Comparison of ENCODE assay signal across 15 mouse cellular contexts in genomic region chr11:75210093-75210492, GRCm38 (mm10). TPM values are rescaled to one million over a fixed set of nuclear protein-coding genes. Genes with fewer than 3 reads are reported as not detected.
DNase-seq lines count a peak whose midpoint lies in the region; ATAC-seq lines count a peak whose summit lies in the region.
"Had no signal": no experiment of that assay in that cellular context is flagged by ENCODE, and none has a peak within 500 bp of the region (broad histone marks: within the 10 kb centered on the region; RNA-seq: fewer than 3 reads in every experiment).

No protein-coding gene starts in this region.

- WGBS in heart, embryonic 13.5 days, result 67% methylated on average over 4 of the region's 4 CpGs
- 60% methylated on average over 4 of the region's 4 CpGs for WGBS in embryonic facial prominence, embryonic 10.5 days
- WGBS in liver, embryonic 13.5 days (ENCODE audit: insufficient replicate concordance), result 43% methylated on average over 4 of the region's 4 CpGs
- WGBS in midbrain, embryonic 14.5 days, result 41% methylated on average over 4 of the region's 4 CpGs
- 73% methylated on average over 4 of the region's 4 CpGs for WGBS in intestine, embryonic 16.5 days

- no peak for ATAC-seq in heart, embryonic 13.5 days (ENCODE audit: extremely low read depth, insufficient number of reproducible peaks, low FRiP score, low TSS enrichment)
- peak; percentile 86 for ATAC-seq in liver, embryonic 13.5 days (ENCODE audit: low read depth)
- no peak for ATAC-seq in midbrain, embryonic 14.5 days (ENCODE audit: low FRiP score, low TSS enrichment)
- ATAC-seq in intestine, embryonic 16.5 days, result no peak
- ATAC-seq: activated CD4-positive, CD25-positive, alpha-beta regulatory T cell, adult 4 months; forebrain, postnatal 0 days; lung, postnatal 0 days had no signal

- peak overlapping the region; percentile 30 for H3K27ac ChIP-seq in heart, embryonic 13.5 days (replicated peaks)
- H3K27ac ChIP-seq in embryonic facial prominence, embryonic 10.5 days (replicated peaks), result peak overlapping the region; percentile 8; the same call in 1 of the 2 replicates
- H3K27ac ChIP-seq in liver, embryonic 13.5 days, result peak overlapping the region; percentile 83
- H3K27ac ChIP-seq in midbrain, embryonic 14.5 days (replicated peaks; ENCODE audit: low read depth, low read length), result peak overlapping the region; percentile 82
- H3K27ac ChIP-seq in intestine, embryonic 16.5 days (ENCODE audit: low read length), result no peak overlapping the region
- H3K27ac ChIP-seq: embryonic facial prominence, embryonic 12.5 days; hindbrain, embryonic 13.5 days had no signal

- peak overlapping the region; percentile 47; the same call in 1 of the 2 replicates for H3K9ac ChIP-seq in heart, embryonic 13.5 days
- H3K9ac ChIP-seq in liver, embryonic 13.5 days, result peak overlapping the region; percentile 57
- no peak overlapping the region for H3K9ac ChIP-seq in midbrain, embryonic 14.5 days (replicated peaks; ENCODE audit: low read length)
- H3K9ac ChIP-seq in intestine, embryonic 16.5 days (ENCODE audit: low read depth, low read length), result no peak overlapping the region
- H3K9ac ChIP-seq: embryonic facial prominence, embryonic 12.5 days; forebrain, postnatal 0 days; hindbrain, embryonic 13.5 days had no signal

- intact Hi-C loops in heart, postnatal 36 days (cut with DNase I), result no loop called here

- no peak overlapping the region for H3K4me2 ChIP-seq in heart, embryonic 13.5 days
- peak overlapping the region; percentile 53 for H3K4me2 ChIP-seq in liver, embryonic 13.5 days
- H3K4me2 ChIP-seq in midbrain, embryonic 14.5 days (ENCODE audit: low read length), result peak overlapping the region; percentile 24; the same call in 1 of the 2 replicates
- H3K4me2 ChIP-seq in intestine, embryonic 16.5 days (ENCODE audit: low read depth, low read length), result no peak overlapping the region
- H3K4me2 ChIP-seq: embryonic facial prominence, embryonic 12.5 days; hindbrain, embryonic 13.5 days had no signal

- DNase-seq in heart, postnatal 36 days, result no peak
- no peak for DNase-seq in embryonic facial prominence, embryonic 10.5 days (ENCODE audit: low spot score)
- peak; percentile 56 for DNase-seq in liver, embryonic 13.5 days
- DNase-seq in midbrain, embryonic 14.5 days, result no peak
- DNase-seq in spleen, postnatal 4 days (ENCODE audit: low spot score in 2 of 2), result no peak
- DNase-seq: forebrain, postnatal 0 days; gastrocnemius, postnatal 14 days; kidney, adult 9 months; right cerebral cortex, adult 18-20 months had no signal

- H3K36me3 ChIP-seq in heart, embryonic 13.5 days, result no peaks in the 10 kb centered on the region
- no peaks in the 10 kb centered on the region for H3K36me3 ChIP-seq in embryonic facial prominence, embryonic 10.5 days (replicated peaks)
- H3K36me3 ChIP-seq in liver, embryonic 13.5 days, result no peaks in the 10 kb centered on the region
- no peaks in the 10 kb centered on the region for H3K36me3 ChIP-seq in midbrain, embryonic 14.5 days (ENCODE audit: control insufficient read depth, insufficient read depth, low read length)
- no peaks in the 10 kb centered on the region for H3K36me3 ChIP-seq in intestine, embryonic 16.5 days (ENCODE audit: control insufficient read depth, insufficient read depth, low read length)
- H3K36me3 ChIP-seq: embryonic facial prominence, embryonic 12.5 days; hindbrain, embryonic 13.5 days had no signal

- H3K27me3 ChIP-seq in heart, embryonic 13.5 days (replicated peaks), result 0 out of 2 replicates have a peak, but pooled peaks cover 14% of the 10 kb centered on the region
- peaks cover 41% of the 10 kb centered on the region for H3K27me3 ChIP-seq in embryonic facial prominence, embryonic 10.5 days (replicated peaks; ENCODE audit: low read depth, poor library complexity, severe bottlenecking)
- H3K27me3 ChIP-seq in liver, embryonic 13.5 days, result peaks cover 19% of the 10 kb centered on the region
- H3K27me3 ChIP-seq in midbrain, embryonic 14.5 days (ENCODE audit: control insufficient read depth, insufficient read depth, low read length), result no peaks in the 10 kb centered on the region
- H3K27me3 ChIP-seq in intestine, embryonic 16.5 days (replicated peaks; ENCODE audit: control insufficient read depth, insufficient read depth, low read length), result no peaks in the 10 kb centered on the region

- H3K4me3 ChIP-seq in heart, embryonic 13.5 days, result no peak overlapping the region
- H3K4me3 ChIP-seq in embryonic facial prominence, embryonic 10.5 days, result no peak overlapping the region
- H3K4me3 ChIP-seq in liver, embryonic 13.5 days (replicated peaks), result no peak overlapping the region
- no peak overlapping the region for H3K4me3 ChIP-seq in midbrain, embryonic 14.5 days (replicated peaks; ENCODE audit: low read depth, low read length)
- no peak overlapping the region for H3K4me3 ChIP-seq in intestine, embryonic 16.5 days (ENCODE audit: low read length)
- H3K4me3 ChIP-seq: embryonic facial prominence, embryonic 12.5 days; hindbrain, embryonic 13.5 days had no signal

- no peaks in the 10 kb centered on the region for H3K9me3 ChIP-seq in heart, embryonic 13.5 days
- H3K9me3 ChIP-seq in embryonic facial prominence, embryonic 10.5 days, result no peaks in the 10 kb centered on the region
- no peaks in the 10 kb centered on the region for H3K9me3 ChIP-seq in liver, embryonic 13.5 days (replicated peaks)
- H3K9me3 ChIP-seq in midbrain, embryonic 14.5 days (ENCODE audit: control insufficient read depth, low read length), result no peaks in the 10 kb centered on the region
- H3K9me3 ChIP-seq in intestine, embryonic 16.5 days (ENCODE audit: control insufficient read depth, low read length), result no peaks in the 10 kb centered on the region
- H3K9me3 ChIP-seq: embryonic facial prominence, embryonic 12.5 days; hindbrain, embryonic 13.5 days had no signal

- H3K4me1 ChIP-seq in heart, embryonic 13.5 days, result peaks cover 77% of the 10 kb centered on the region
- H3K4me1 ChIP-seq in embryonic facial prominence, embryonic 10.5 days, result peaks cover 77% of the 10 kb centered on the region
- peaks cover 76% of the 10 kb centered on the region for H3K4me1 ChIP-seq in liver, embryonic 13.5 days (replicated peaks)
- H3K4me1 ChIP-seq in midbrain, embryonic 14.5 days (ENCODE audit: control insufficient read depth, insufficient read depth, low read length), result peaks cover 59% of the 10 kb centered on the region
- peaks cover 23% of the 10 kb centered on the region for H3K4me1 ChIP-seq in intestine, embryonic 16.5 days (ENCODE audit: control insufficient read depth, insufficient read depth, low read length)

RNA-seq across cellular contexts. Expression of gene Rtn4rl1, which starts 16.5 kb away (rescaled TPM):
- 10.2 and 12.4 TPM in 2 replicates for polyA plus RNA-seq in heart, embryonic 13.5 days (2015; fragmentation: Nextera tagmentation; extraction: Ambion mirVana)
- total RNA-seq in heart, postnatal 36 days (2021), result 10 to 100 TPM in 1 of 2 experiments, 1 to 10 TPM in 1; 6.0 to 10.0 TPM
- 1.5 and 2.1 TPM in 2 replicates for polyA plus RNA-seq in embryonic facial prominence, embryonic 10.5 days (2016; fragmentation: Nextera tagmentation; extraction: Ambion mirVana)
- 0.78 and 0.97 TPM in 2 replicates for polyA plus RNA-seq in liver, embryonic 13.5 days (2015; fragmentation: Nextera tagmentation; extraction: Ambion mirVana)
- 16.5 and 17.4 TPM in 2 replicates for polyA plus RNA-seq in midbrain, embryonic 14.5 days (2014; fragmentation: Nextera tagmentation; extraction: Ambion mirVana)
- polyA plus RNA-seq in intestine, embryonic 16.5 days (2015; fragmentation: Nextera tagmentation; extraction: Ambion mirVana), result 1.5 and 1.6 TPM in 2 replicates

RNA-seq across cellular contexts. Expression of gene Dph1, which starts 19.1 kb away (rescaled TPM):
- 19.3 and 21.3 TPM in 2 replicates for polyA plus RNA-seq in heart, embryonic 13.5 days (2015; fragmentation: Nextera tagmentation; extraction: Ambion mirVana)
- total RNA-seq in heart, postnatal 36 days (2021), result 1 to 10 TPM; 9.0 to 9.7 TPM
- polyA plus RNA-seq in embryonic facial prominence, embryonic 10.5 days (2016; fragmentation: Nextera tagmentation; extraction: Ambion mirVana), result 24.9 and 29.2 TPM in 2 replicates
- polyA plus RNA-seq in liver, embryonic 13.5 days (2015; fragmentation: Nextera tagmentation; extraction: Ambion mirVana), result 13.8 and 15.8 TPM in 2 replicates
- 13.7 and 14.8 TPM in 2 replicates for polyA plus RNA-seq in midbrain, embryonic 14.5 days (2014; fragmentation: Nextera tagmentation; extraction: Ambion mirVana)
- polyA plus RNA-seq in intestine, embryonic 16.5 days (2015; fragmentation: Nextera tagmentation; extraction: Ambion mirVana), result 20.3 and 22.7 TPM in 2 replicates

RNA-seq across cellular contexts. Expression of gene Ovca2, which starts 31.5 kb away (rescaled TPM):
- polyA plus RNA-seq in heart, embryonic 13.5 days (2015; fragmentation: Nextera tagmentation; extraction: Ambion mirVana), result 15.2 and 16.4 TPM in 2 replicates
- total RNA-seq in heart, postnatal 36 days (2021), result 1 to 10 TPM; 5.3 to 7.2 TPM
- 35.4 and 36.7 TPM in 2 replicates for polyA plus RNA-seq in embryonic facial prominence, embryonic 10.5 days (2016; fragmentation: Nextera tagmentation; extraction: Ambion mirVana)
- polyA plus RNA-seq in liver, embryonic 13.5 days (2015; fragmentation: Nextera tagmentation; extraction: Ambion mirVana), result 13.3 and 13.4 TPM in 2 replicates
- 15.4 and 20.2 TPM in 2 replicates for polyA plus RNA-seq in midbrain, embryonic 14.5 days (2014; fragmentation: Nextera tagmentation; extraction: Ambion mirVana)
- polyA plus RNA-seq in intestine, embryonic 16.5 days (2015; fragmentation: Nextera tagmentation; extraction: Ambion mirVana), result 18.7 and 23.9 TPM in 2 replicates

RNA-seq across cellular contexts. Expression of gene Hic1, which starts 40.8 kb away (rescaled TPM):
- 9.4 and 9.5 TPM in 2 replicates for polyA plus RNA-seq in heart, embryonic 13.5 days (2015; fragmentation: Nextera tagmentation; extraction: Ambion mirVana)
- total RNA-seq in heart, postnatal 36 days (2021), result 10 to 100 TPM; 14.8 to 22.8 TPM
- polyA plus RNA-seq in embryonic facial prominence, embryonic 10.5 days (2016; fragmentation: Nextera tagmentation; extraction: Ambion mirVana), result 0.23 and 1.3 TPM in 2 replicates
- polyA plus RNA-seq in liver, embryonic 13.5 days (2015; fragmentation: Nextera tagmentation; extraction: Ambion mirVana), result 1.2 and 1.5 TPM in 2 replicates
- polyA plus RNA-seq in midbrain, embryonic 14.5 days (2014; fragmentation: Nextera tagmentation; extraction: Ambion mirVana), result 0.66 and 0.92 TPM in 2 replicates
- 7.1 and 8.6 TPM in 2 replicates for polyA plus RNA-seq in intestine, embryonic 16.5 days (2015; fragmentation: Nextera tagmentation; extraction: Ambion mirVana)

Comparison
In these comparisons a context has a peak if more than half of its experiments do, and no peak if none do; other contexts are left out.
1. H3K4me2 ChIP-seq: peak in liver, embryonic 13.5 days (single experiment) and midbrain, embryonic 14.5 days (single experiment); none in heart, embryonic 13.5 days (single experiment) and intestine, embryonic 16.5 days (single experiment).
2. H3K9ac ChIP-seq: peak in heart, embryonic 13.5 days (single experiment) and liver, embryonic 13.5 days (single experiment); none in midbrain, embryonic 14.5 days (single experiment) and intestine, embryonic 16.5 days (single experiment).